Mouse (Mus musculus) kidney, embryonic 14.5 days (tissue): Measurements from ENCODE around the gene Ccdc74a. TPM values are rescaled to one million over a fixed set of nuclear protein-coding genes. Genes with fewer than 3 reads are reported as not detected.

ENCODE experiments used
- ATAC-seq: fragments of 200-750 bp; cut with Nextera tagmentation; 2 replicates; pipeline ENCODE4 v1.8.0; 2017; ENCODE audit warnings: moderate number of reproducible peaks, mild to moderate bottlenecking, moderate TSS enrichment, moderate library complexity; ENCODE audit not compliant: low FRiP score, low TSS enrichment
- H3K27ac ChIP-seq: fragments of 300-500 bp; sonication (generic); 2 replicates; pipeline ENCODE4 v1.5.1; 2014; ENCODE audit warnings: low read depth, mild to moderate bottlenecking, low read length, moderate library complexity, mixed read lengths
- H3K27me3 ChIP-seq: fragments of 300-500 bp; sonication (generic); 2 replicates; pipeline ENCODE4 v1.6.1; 2014; ENCODE audit warnings: mild to moderate bottlenecking, low read length; ENCODE audit not compliant: control insufficient read depth, insufficient read depth
- H3K36me3 ChIP-seq: fragments of 300-500 bp; sonication (generic); 2 replicates; pipeline ENCODE4 v1.6.1; 2014; ENCODE audit warnings: low read length, mixed read lengths; ENCODE audit not compliant: control insufficient read depth, insufficient read depth
- H3K4me1 ChIP-seq: fragments of 300-500 bp; sonication (generic); 2 replicates; pipeline ENCODE4 v1.6.1; 2014; ENCODE audit warnings: low read length, mixed read lengths; ENCODE audit not compliant: control insufficient read depth, insufficient read depth
- H3K4me2 ChIP-seq: fragments of 300-500 bp; sonication (generic); replicated peaks from 2 replicates; pipeline ENCODE4 v1.6.1; 2014; ENCODE audit warnings: low read depth, mild to moderate bottlenecking, low read length
- H3K4me3 ChIP-seq: fragments of 300-500 bp; sonication (generic); 2 replicates; pipeline ENCODE4 v1.5.1; 2014; ENCODE audit warnings: mild to moderate bottlenecking, low read length
- H3K9ac ChIP-seq: fragments of 300-500 bp; sonication (generic); 2 replicates; pipeline ENCODE4 v1.6.1; 2014; ENCODE audit warnings: low read depth, mild to moderate bottlenecking, low read length, moderate library complexity
- H3K9me3 ChIP-seq: fragments of 300-500 bp; sonication (generic); 2 replicates; pipeline ENCODE4 v1.6.1; 2016; ENCODE audit warnings: low read length; ENCODE audit not compliant: control insufficient read depth
- WGBS: fragments of 180-500 bp; shearing (Covaris S2); extraction: QIAGEN DNeasy Blood & Tissue Kit; methylation state at CpG from one replicate; pipeline ENCODE4 v1.1.7; 2014; 5-methylcytosine and 5-hydroxymethylcytosine counted together
- polyA plus RNA-seq: library from polyadenylated mRNA; unstranded; fragments of >200 nt; fragmentation: Nextera tagmentation; extraction: Ambion mirVana; gene quantifications from 2 replicates; pipeline ENCODE4 v1.2.1, GENCODE M21; 2014

The Ccdc74a gene
- polyA plus RNA-seq, 1 experiment from 2014 or later = 7.0 TPM

GRCm38 (mm10) chr16:17638036-17638628 lies 8.1 kb upstream of the Ccdc74a start:
- no peaks in the 10 kb centered on the region for H3K9me3 ChIP-seq
- no peaks in the 10 kb centered on the region for H3K27me3 ChIP-seq
- WGBS = 97% methylated on average over 9 of the region's 9 CpGs
- H3K4me3 ChIP-seq = no peak overlapping the region
- no peak overlapping the region for H3K27ac ChIP-seq
- H3K9ac ChIP-seq = no peak overlapping the region
- no peak overlapping the region for H3K4me2 ChIP-seq
- H3K4me1 ChIP-seq = no peaks in the 10 kb centered on the region
- peaks cover 79% of the 10 kb centered on the region for H3K36me3 ChIP-seq
- ATAC-seq = no peak

GRCm38 (mm10) chr16:17639081-17639480 lies 7.2 kb upstream of the Ccdc74a start:
- H3K27ac ChIP-seq = no peak overlapping the region
- 94% methylated on average over 3 of the region's 3 CpGs for WGBS
- no peak overlapping the region for H3K9ac ChIP-seq
- no peak overlapping the region for H3K4me3 ChIP-seq
- H3K4me1 ChIP-seq = no peaks in the 10 kb centered on the region
- H3K9me3 ChIP-seq = no peaks in the 10 kb centered on the region
- H3K27me3 ChIP-seq = no peaks in the 10 kb centered on the region
- H3K36me3 ChIP-seq = peaks cover 75% of the 10 kb centered on the region
- no peak for ATAC-seq
- no peak overlapping the region for H3K4me2 ChIP-seq

- H3K4me1 ChIP-seq = no peaks in the 10 kb centered on the region
- no peak overlapping the region for H3K9ac ChIP-seq
- no peak for ATAC-seq
- H3K9me3 ChIP-seq = no peaks in the 10 kb centered on the region
- no peaks in the 10 kb centered on the region for H3K27me3 ChIP-seq
- 98% methylated on average over 6 of the region's 6 CpGs for WGBS
- H3K4me3 ChIP-seq = no peak overlapping the region
- no peak overlapping the region for H3K4me2 ChIP-seq
- H3K36me3 ChIP-seq = peaks cover 72% of the 10 kb centered on the region
- no peak overlapping the region for H3K27ac ChIP-seq
Observed at GRCm38 (mm10) chr16:17639951-17640350, 6.3 kb upstream of the Ccdc74a start.

- Histone ChIP-seq H3K4me3 (no peak overlapping the region), H3K27ac (no peak overlapping the region), H3K27me3 (no peaks in the 10 kb centered on the region), H3K4me2 (no peak overlapping the region), H3K36me3 (peaks cover 68% of the 10 kb centered on the region), H3K9me3 (no peaks in the 10 kb centered on the region), H3K4me1 (no peaks in the 10 kb centered on the region), H3K9ac (no peak overlapping the region)
- no peak for ATAC-seq
- 93% methylated on average over 9 of the region's 9 CpGs for WGBS
Observed at GRCm38 (mm10) chr16:17640706-17641105, 5.6 kb upstream of the Ccdc74a start.

GRCm38 (mm10) chr16:17641301-17641700 lies 5.0 kb upstream of the Ccdc74a start:
- H3K9ac ChIP-seq = no peak overlapping the region
- no peak overlapping the region for H3K27ac ChIP-seq
- 0 out of 2 replicates have a peak, but pooled peaks cover 2% of the 10 kb centered on the region for H3K4me1 ChIP-seq
- ATAC-seq = no peak
- H3K4me3 ChIP-seq = no peak overlapping the region
- H3K9me3 ChIP-seq = no peaks in the 10 kb centered on the region
- whole genome bisulfite sequencing = 84% methylated on average over 6 of the region's 6 CpGs
- H3K4me2 ChIP-seq = no peak overlapping the region
- H3K27me3 ChIP-seq = no peaks in the 10 kb centered on the region
- H3K36me3 ChIP-seq = peaks cover 64% of the 10 kb centered on the region

- H3K9ac ChIP-seq = no peak overlapping the region
- WGBS = 94% methylated on average over 8 of the region's 8 CpGs
- no peak overlapping the region for H3K4me2 ChIP-seq
- H3K36me3 ChIP-seq = peaks cover 61% of the 10 kb centered on the region
- no peak overlapping the region for H3K4me3 ChIP-seq
- H3K9me3 ChIP-seq = no peaks in the 10 kb centered on the region
- H3K27me3 ChIP-seq = no peaks in the 10 kb centered on the region
- no peak overlapping the region for H3K27ac ChIP-seq
- H3K4me1 ChIP-seq = 0 out of 2 replicates have a peak, but pooled peaks cover 11% of the 10 kb centered on the region
- no peak for ATAC-seq
Observed at GRCm38 (mm10) chr16:17642311-17642710, 4.0 kb upstream of the Ccdc74a start.

GRCm38 (mm10) chr16:17643437-17643990 lies 2.8 kb upstream of the Ccdc74a start:
- 0 out of 2 replicates have a peak, but pooled peaks cover 12% of the 10 kb centered on the region for H3K4me1 ChIP-seq
- H3K4me2 ChIP-seq = no peak overlapping the region
- no peak for ATAC-seq
- H3K4me3 ChIP-seq = no peak overlapping the region
- H3K27me3 ChIP-seq = no peaks in the 10 kb centered on the region
- no peak overlapping the region for H3K9ac ChIP-seq
- H3K9me3 ChIP-seq = no peaks in the 10 kb centered on the region
- WGBS = 93% methylated on average over 4 of the region's 4 CpGs
- H3K27ac ChIP-seq = no peak overlapping the region
- peaks cover 50% of the 10 kb centered on the region for H3K36me3 ChIP-seq

- Histone ChIP-seq H3K4me1 (0 out of 2 replicates have a peak, but pooled peaks cover 12% of the 10 kb centered on the region), H3K9me3 (no peaks in the 10 kb centered on the region), H3K4me3 (peak overlapping the region; percentile 49), H3K4me2 (peak overlapping the region; percentile 89), H3K27me3 (no peaks in the 10 kb centered on the region), H3K36me3 (peaks cover 41% of the 10 kb centered on the region), H3K9ac (peak overlapping the region; percentile 63; the same call in 1 of the 2 replicates), H3K27ac (no peak overlapping the region)
- ATAC-seq = no peak
- 9% methylated on average over 1 of the region's 1 CpGs for WGBS
Observed at GRCm38 (mm10) chr16:17647156-17647555, 886 bp downstream of the Ccdc74a start.

GRCm38 (mm10) chr16:17647566-17648340 lies 1.5 kb downstream of the Ccdc74a start:
- no peaks in the 10 kb centered on the region for H3K9me3 ChIP-seq
- H3K27me3 ChIP-seq = no peaks in the 10 kb centered on the region
- H3K4me2 ChIP-seq = no peak overlapping the region
- no peak for ATAC-seq
- no peak overlapping the region for H3K9ac ChIP-seq
- H3K4me1 ChIP-seq = 0 out of 2 replicates have a peak, but pooled peaks cover 12% of the 10 kb centered on the region
- H3K4me3 ChIP-seq = no peak overlapping the region
- no peak overlapping the region for H3K27ac ChIP-seq
- H3K36me3 ChIP-seq = peaks cover 41% of the 10 kb centered on the region
- 89% methylated on average over 10 of the region's 10 CpGs for whole genome bisulfite sequencing
